Mouse (Mus musculus) left cerebral cortex, adult 11 months (tissue): ENCODE results near the gene Igsf8.

Experiments
- DNase-seq: peaks from one replicate; pipeline ENCODE4 v3.0.0; 2022; ENCODE audit warnings: low spot score

Igsf8 gene

DNA sequence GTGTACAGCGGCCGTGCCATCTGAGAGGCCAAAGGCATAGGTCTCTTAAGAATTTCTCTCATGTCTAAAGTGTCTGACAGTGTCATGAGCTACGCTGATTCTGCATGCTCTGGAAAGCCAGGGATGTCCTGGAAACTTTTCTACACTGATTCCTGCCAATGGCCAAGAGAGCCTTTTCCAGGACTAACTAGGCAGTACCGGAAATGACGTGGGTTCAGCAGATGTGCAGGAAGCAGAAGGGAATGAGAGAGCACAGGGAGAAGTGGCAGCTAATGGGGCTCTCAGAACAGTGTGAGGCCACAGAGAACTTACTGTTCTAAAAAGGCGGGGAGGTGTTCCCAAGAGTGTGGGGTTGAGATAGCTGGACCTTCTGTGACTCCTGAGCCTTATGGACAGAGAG lies 11.9 kb downstream of the Igsf8 start:
- no peak for DNase-seq

DNA sequence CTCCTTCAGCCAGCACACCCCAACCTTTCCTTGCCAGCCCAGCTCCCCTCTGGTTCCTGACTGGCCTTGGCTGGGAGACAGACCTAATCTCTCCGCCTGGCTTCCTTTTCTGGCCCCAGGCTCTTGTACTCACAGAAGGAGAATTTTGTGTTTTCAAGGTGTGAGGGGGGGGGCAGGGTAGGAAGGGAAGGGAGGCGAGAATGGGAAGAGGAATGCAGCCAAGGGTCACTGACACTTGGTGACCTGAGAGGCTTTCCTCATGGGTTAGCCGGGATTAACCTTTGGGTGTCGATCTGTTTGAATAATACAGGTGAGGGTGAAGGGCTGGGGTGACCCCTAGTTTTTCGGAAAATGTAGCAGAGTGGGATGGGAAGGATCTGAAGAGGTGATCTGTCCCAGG lies 12.7 kb downstream of the Igsf8 start:
- DNase-seq = no peak

DNA sequence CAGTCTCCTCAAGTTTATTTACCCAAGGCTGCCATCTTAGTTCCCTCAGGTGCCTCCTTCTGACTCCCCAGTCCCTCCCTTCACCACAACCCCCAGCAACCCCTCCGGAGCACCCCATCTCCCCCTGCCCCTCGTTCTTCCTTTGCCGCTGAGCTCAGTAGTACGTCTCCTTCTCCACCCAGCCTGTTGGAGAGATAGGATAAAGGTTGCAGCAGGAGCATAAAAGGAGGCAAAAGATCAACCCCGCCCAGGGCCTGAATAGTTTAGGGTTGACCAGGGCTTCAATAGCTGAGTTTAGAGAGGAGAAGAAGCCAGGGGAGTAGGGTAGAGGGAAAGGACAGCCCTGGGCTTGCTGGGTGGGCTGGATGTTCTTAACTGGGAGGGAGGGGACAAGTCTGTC lies 13.1 kb downstream of the Igsf8 start:
- DNase-seq = no peak

DNA sequence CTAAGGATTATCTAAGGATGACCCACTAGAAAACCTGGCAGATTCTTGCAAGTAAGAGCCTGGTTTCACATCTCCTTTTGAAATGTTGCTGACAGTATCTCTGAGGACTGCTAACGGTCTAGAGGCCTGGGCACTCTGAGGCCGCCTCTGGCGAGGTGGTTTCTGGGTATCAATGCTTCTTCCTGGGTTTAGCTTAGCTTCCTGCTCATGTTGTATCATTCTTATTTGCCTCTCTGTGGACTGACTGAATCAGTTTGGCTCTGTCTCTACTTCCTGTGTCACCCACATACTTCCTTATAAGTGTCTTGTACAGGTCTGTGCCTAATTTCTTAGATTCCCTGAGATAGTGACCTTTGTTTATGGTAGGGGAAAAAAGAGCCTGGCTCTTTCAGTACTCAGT lies 15.7 kb downstream of the Igsf8 start:
- no peak for DNase-seq

DNA sequence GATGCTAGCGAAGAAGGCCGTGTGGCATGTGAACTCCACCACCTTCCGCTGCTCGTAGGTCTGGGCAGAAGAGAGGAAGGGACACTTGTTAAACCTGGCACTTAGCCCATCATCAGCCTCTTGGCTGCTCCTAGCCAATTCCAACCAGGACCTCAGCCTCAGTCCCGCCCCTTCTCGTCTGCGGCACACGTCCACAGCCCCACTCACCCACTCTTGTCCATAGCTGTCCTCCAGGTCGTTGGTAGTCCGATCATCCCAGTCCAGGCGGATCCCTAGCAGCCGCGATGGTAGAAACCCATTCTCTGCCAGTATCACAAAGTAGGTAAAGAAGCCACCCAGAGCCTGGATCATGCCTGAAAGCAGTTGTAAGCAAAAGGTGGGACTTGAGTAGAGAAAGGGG lies 16.9 kb downstream of the Igsf8 start:
- no peak for DNase-seq

DNA sequence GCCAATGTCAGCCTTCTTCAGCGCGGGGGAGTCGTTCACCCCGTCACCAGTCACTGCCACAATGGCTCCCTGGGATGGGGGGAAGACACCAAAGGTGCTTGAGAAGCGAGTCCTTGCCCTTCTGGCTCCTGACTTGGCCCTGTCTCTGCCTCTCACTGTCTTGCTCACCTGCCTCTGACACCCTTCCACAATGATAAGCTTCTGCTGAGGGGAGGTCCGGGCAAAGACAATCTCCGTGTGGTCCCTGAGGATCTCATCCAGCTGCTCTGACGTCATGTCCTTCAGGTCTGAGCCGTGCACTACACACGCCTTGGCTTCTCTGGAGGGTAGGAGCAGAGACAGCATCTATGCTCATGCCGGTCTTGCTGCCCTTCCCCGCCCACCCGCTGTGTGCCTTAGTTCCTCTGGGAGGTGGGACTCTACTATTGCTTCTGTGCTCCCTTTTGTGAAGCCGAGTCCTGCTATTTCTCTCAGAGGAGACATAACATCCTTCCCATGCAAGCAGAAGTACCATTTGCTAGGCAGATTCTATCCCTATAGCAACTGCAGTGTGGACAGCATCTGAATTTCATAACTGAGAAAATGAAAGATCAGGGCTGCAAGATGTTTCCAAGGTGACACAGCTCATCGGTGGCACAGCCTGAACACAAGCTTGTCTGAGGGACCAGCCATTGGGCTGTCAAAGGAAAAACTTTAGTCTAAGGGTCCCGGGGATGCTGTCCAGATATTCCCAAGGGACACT lies 18.5 kb downstream of the Igsf8 start:
- DNase-seq = no peak

DNA sequence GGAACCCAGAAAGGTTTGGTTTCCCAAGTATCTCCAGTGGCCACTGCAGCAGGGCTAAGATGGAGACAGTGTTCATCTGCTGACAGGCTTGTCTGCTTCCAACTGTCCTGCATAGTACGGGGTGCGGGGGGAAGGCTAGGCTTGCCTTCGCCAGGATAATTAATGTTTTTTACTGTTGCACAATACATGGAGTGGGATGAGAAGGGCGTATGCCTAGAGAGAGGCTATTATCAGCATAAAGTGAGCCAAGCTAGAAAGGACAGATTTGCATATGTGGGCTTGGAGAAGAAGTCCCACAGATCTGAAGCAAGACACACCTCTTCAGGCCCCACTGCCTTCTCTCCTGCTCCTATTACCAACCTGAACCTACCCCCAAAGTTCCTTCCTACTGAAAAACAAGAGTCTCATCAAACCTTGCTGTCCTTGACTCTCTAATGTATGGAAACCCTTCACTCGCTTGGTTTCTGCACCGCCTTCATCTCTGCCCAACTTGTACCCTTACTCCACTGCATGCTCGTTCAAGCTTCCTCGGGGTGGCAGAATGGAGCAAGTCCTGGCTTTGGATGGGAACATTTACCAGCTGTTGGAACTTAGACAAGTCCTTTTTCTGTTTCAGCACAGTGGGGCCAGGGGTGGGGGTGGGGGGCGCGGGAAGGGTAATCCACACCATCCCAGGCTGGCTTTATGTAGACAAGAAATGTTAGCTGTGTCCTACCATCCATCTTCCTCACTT lies 20.2 kb downstream of the Igsf8 start:
- DNase-seq = peak; percentile 53

DNA sequence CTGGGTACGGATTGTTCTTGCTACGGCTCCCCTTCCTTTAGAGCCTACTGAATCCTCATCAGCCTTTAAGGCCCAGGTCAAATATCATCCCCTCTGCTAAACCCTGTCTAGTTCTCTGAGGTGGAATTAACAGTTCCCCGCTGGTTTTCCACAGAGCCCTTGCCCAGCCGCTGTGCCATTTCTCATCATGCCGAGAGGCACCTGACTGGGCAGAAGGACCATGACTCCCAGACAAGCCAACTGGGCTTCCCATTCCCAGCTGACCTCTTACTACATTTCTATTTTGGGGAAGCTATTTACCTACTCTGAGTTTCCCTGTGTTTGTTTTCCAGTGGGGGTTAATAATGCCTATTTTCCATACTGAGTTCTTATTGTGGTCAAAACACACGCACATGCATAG lies 21.6 kb downstream of the Igsf8 start:
- no peak for DNase-seq

DNA sequence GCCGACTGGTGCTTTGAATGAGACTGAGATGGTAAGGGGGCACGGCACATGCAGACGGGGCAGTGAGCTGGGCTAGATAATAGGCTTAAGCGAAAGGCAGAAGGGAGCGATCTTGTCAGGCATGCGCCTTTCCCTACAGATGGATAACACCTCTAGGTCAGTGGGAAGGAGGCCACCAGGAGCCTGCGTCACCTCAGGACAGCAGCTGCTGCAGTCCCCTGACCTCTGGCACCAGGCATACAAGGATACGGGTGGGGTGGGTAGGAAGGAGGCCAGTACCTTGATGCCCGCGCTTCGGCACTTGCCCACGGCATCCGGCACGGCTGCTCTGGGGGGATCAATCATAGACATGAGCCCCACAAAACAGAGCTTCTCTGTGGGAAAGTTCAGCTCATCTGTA lies 22.8 kb downstream of the Igsf8 start:
- DNase-seq = no peak

DNA sequence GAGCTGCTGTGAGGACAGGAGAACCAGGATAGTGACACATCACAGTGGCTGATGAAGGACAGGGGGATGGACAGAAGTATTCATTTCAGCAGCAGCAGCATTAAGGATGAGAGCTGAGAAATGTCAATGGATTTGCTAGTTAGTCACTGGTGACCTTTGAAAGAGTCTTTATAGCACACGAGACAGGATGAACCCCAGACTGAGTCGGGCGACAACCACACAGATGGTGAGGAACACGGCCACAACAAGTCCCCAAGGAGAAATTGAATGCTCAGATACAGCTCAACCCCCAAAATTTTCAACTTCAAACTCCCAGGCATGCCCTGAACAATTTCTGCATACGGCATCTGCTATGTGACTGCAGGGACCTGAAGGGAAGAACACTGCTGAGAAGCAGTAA lies 25.3 kb downstream of the Igsf8 start:
- DNase-seq = no peak

DNA sequence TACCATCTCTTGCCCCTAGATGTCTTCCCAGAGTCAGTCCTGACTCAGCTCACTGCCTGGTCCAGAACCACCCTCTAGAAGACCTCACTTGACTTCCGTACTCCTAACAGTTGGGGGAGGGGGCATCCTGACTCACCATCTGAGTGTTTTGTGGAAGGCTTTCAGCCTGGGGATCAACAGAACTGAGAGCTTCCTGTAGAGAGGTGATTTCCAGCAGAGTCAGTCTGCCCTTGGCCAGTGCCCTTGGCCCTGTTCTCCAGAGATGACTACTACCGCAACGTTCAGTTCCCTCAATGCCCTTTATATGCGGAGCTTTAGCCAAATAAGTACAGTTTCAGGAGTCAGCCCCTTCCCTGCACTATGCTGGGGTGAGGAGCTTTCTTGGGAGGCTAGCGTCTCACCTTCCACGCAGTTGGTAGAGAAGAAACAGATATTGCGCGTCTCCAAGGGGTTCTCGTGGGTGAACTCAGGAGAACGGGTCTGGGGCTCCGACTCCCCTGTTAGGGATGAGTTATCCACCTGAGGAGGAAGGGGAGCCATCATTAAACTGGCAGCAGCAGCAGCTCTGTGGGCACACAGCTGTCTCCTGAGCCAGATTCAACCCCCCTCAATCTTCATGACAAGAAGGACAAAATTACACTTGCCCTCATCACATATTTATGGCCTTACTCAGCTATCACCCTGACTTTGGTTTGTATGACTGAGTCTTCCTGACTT lies 27.6 kb downstream of the Igsf8 start:
- no peak for DNase-seq

DNA sequence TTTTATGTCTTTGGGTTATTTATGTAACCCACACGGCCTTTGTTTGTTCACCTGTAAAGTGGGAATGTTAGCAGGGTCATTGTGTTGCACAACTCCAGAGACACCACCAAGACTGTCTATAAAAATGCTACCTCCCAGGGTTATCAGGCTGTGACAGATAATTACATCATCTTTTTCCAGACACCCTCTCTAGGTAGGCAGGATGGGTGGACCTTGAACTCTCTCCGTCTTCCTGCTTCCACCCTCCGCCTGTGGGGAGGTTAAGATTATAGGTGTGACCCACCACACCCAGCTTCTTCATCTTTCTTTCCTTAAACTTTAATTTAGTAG lies 28.1 kb downstream of the Igsf8 start:
- no peak for DNase-seq

DNA sequence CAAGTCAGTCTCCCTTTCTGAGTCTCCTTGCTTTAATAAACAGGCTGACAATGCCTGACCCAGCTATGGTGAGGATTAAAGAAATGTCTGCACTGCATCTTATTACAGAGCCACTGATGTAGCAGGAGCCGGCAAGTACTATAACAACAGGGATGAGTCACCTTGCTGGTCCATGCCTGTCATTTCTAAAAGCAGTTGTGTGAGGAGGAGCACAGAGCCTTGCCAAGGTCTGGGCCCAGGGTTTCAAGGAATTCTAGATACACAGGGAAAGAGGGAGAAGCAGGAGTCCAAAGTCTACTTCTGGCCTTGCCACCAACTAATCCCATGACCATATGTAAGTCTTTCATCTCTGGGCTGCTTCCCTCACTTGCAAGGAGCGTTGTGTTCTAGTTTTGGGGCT lies 31.4 kb downstream of the Igsf8 start:
- no peak for DNase-seq

DNA sequence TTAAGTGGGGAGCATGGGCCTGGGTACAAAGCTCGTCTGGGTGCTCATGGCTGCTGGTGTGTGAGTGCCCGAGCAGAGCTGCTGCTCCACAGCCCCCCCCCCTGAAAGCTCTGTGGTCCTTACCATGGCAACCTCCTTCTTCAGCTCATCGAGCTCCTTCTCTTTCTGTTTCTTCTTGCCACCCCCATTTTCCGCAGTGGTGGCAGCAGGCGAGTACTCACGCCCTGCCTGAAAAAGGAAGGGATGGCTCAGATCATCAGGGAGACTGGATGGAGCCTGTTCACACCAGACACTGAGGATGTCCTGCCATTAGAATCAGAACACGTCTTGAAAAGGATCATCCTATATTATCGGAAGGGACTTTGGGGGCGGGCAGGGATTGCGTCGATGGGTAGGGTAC lies 32.0 kb downstream of the Igsf8 start:
- DNase-seq = no peak

DNA sequence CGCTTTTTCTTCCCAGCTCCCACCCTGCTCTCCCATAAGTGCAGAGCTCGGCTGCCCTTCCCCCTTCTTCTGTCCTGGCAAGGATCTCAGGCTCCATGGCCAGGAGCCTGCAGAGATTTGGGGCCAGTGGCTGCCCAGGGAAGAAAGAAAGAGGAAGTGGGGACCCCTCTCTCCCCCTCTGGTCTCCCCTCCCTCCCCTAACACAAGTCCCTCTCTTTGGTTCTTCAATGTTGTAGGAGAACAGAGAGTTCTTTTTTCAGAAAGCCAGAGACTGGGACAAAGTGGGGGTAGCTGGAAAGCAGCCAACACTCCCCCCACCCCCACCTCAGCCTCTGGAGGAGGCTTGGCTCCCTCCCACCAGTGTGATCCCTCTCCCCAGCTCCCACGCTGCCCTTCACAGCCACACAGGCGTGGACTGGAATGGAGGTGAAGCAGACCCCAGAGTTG lies 34.3 kb downstream of the Igsf8 start:
- no peak for DNase-seq

DNA sequence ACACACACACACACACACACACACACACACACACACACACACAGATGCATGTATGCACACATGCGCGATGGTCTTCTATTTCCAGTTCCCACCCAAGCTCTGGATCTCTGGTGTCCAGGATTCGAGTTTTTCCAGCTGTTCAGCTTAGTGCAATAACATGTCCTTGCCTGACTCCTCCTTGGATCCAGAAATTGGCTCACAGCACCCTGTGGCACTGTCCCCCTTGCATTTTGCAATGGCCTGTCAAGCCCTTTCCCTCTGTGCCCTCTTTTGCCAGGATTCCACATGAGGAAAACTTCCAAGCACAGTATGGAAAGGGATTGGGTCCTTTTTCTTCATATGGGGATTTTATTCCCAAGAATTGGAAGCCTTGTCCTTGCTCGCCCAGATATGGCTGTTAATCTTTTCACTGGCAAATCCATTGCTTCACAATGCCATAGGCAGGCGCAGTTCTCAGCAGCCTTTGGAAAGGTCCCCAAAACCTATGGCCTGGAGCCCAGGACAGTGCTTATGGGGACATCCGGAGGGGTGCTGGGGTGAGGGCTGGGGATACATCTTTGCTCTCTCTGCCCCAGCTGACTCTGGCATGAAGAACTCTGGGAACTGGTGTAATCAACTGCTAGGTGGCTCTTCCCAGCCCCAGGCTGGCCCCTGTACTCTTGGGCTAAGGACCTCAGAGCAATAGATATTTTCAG lies 35.5 kb downstream of the Igsf8 start:
- DNase-seq = no peak

DNA sequence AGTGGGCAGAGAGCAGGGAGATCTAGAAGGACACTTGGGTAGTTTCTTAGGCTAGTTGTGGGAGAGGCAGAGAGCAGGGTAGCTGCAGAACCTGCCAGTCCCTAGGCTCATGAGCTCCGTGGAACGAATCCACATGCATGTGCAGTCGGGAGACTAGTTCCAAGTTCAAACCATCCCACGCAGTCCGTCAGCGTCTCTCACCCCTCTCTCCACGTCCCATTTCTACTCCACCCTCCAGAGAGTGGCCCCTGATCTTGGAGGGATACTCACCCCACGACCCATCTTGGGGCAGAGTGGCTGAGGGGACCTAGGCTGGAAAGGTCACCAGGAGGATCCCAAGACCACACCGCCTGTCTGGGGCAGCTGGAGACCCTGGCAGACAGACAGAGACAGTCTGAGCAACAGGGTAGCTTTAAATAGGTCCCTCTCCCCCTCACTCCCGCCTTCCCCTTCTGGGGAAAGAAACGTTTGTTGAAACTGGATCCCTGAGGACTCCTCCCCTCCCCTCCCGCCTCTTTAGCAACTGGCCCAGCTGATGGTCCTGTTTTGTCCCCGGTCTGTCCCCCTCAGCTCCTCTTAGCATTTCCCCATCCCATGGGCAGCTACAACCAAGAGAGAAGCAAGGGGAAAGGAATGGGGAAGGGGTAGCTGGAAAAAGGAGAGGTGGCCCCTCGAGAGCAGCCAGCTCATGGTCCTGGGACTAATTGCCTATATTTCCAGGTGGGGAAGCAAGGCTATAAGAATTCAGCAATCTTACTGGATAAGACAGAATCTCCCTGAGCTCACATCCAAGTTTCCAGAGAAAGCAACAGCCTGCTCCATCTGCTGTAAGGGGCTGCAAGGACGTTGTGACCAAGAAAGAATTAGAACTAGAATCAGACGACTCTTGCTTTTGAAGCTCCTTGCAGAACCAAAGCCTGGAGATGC lies 36.4 kb downstream of the Igsf8 start, which contains the start of gene Atp1a2:
Atp1a2 (minus strand) TSS at position 454 of the 927 bp plus-strand sequence.
- DNase-seq = no peak

DNA sequence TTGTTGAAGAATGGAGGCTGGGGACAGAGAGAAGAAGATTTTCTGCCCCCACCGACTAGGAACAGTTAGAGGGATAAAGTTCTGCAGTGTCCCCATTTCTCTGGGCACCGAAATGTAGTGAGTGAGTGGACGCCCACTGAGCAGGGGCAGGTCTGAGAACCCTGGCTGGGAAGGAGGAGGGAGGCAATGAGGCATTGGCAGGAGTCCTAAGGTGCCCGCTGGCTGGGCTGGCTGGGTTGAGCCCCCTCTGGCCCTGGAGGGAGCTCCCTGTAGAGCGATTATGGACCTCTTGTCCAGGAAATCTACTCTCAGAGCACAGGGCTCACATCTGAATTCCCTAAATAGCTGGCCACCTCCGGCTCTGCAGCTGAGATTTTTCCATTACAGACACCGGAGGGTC lies 38.1 kb downstream of the Igsf8 start:
- DNase-seq = no peak

DNA sequence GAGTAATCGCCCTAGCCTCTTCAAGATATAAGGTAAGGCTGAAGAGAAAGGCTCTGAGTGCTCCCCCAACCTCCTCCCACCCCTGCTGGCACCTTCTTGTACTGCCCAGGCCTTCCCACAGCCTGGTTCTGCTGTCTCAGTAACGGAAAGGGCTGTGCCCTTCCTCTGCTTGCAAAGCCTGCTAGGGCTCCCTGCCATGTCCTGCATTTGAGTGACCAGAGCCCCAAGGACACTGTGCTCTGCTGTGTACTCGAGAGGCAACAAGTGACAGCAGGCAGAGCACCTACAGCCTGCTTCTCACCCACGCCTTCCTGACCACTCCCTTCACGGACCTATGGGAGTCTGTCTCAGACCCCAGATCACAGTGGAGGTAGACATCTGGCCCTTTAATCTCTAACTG lies 38.8 kb downstream of the Igsf8 start:
- no peak for DNase-seq

DNA sequence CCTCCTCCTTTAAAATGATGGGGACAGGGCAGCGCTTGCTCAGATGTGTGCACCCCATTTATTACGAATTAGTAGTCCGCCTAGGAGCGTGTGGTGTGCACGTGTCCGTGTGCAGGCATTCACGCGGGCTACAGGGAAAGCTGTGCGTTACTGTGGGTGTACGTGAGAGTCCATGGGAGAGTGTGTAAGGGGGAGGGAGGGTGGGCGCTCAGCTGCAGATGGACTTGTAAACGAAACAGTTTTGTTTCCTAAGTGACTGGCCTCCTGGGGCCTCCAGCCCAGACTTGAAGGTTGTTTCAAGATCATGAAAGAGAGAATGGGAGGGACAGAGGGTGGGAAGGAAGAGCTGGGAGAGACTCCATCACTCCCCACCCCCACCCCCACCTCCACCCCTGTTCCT lies 39.7 kb downstream of the Igsf8 start:
- no peak for DNase-seq

DNA sequence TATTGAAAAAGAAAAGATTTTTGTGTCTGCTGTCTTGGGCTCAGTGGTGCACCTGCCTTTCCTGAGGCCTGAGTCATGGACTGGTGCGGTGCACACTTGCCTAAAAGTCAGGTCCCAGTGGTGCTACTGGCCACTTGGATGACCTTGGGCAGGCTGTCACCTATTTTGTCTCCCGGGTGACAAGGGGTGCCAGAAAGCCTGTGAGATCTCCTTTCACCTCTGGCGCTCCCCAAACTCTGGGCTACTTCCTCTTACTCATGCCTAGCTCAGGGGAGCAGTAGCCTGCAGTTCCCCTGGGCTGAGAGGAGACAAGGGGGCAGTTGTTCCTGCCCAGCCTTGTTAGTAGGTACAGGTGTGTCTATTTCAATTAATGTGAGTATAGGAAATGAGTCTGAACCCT lies 40.9 kb downstream of the Igsf8 start:
- DNase-seq = no peak

DNA sequence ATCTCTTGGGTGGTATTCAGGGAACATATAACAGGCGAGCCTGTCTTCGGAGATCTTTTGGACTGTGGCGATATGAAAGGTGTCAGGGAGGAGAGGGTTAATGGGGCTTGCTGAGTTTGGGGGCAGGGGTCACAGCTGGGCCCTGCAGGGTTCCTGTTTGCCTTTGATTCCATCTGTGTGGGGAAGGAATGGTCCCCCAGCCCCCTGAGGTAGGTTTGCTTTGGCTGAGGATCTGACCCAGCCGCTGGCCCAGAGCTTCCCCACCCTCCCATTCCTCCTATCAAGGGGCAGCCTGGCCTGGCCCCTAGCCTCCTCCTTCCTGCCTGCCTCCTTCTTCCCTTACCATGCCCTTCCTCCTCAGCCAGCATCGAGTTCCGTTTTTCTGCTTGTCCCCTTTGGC lies 41.4 kb downstream of the Igsf8 start:
- no peak for DNase-seq
